8 mouse cellular contexts compared by ENCODE assay signal in the genomic region with DNA sequence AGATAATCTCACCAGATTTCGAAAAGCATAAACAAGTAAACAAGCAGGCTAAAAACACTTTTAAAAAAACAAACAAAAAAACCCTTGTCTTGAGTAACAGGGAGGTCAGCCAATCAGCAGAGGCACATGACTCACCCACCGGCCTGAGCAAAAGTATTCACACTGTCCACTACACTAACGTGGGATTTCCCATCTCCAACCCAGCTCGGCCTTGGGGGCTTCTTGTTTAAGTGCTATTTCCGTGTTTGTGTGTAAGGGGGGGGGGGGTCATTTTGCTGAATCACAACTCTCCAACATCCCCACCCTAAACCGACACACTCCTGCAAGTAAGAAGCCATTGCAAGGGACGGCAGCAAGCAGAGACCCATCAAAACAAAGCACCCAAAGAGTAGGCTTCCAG. TPM values are rescaled to one million over a fixed set of nuclear protein-coding genes. Genes with fewer than 3 reads are reported as not detected.
DNase-seq lines count a peak whose midpoint lies in the region; ATAC-seq and TF ChIP-seq lines count a peak whose summit lies in the region.

No protein-coding gene starts in this region.

- no peak for TF ChIP-seq POLR2A in MEL (IDR thresholded peaks at IDR 0.05; ENCODE audit: control insufficient read depth in 1 of 2, insufficient read depth in 1 of 2, low read depth in 1 of 2, low read length in 2 of 2, poor library complexity in 1 of 2)

- peak overlapping the region; percentile 67 to 69 for H3K4me3 ChIP-seq in MEL (ENCODE audit: control insufficient read depth in 1 of 2, insufficient read depth in 1 of 2, low read depth in 2 of 2, low read length in 2 of 2)
- peak overlapping the region; percentile 92 for H3K4me3 ChIP-seq in forebrain, embryonic 14.5 days (ENCODE audit: low read depth, low read length)
- H3K4me3 ChIP-seq in liver, embryonic 13.5 days (replicated peaks), result peak overlapping the region; percentile 99

- DNase-seq in MEL (ENCODE audit: low read depth, low spot score), result no peak
- DNase-seq in adrenal gland, postnatal 10 days, result peak; percentile 71
- peak; percentile 22 for DNase-seq in forebrain, embryonic 14.5 days (ENCODE audit: low spot score)
- DNase-seq in liver, embryonic 13.5 days, result no peak
- DNase-seq in natural killer cell, adult 2 months (ENCODE audit: low spot score in 2 of 2), result peak; percentile 59 to 72
- DNase-seq in right cerebral cortex, postnatal 10 days (ENCODE audit: low spot score in 2 of 2), result no peak
- no peak for DNase-seq in spleen, postnatal 10 days (ENCODE audit: low spot score in 2 of 2)

- H3K9ac ChIP-seq in MEL (ENCODE audit: control insufficient read depth, low read depth, low read length, poor library complexity, severe bottlenecking), result peak overlapping the region; percentile 89
- H3K9ac ChIP-seq in forebrain, embryonic 14.5 days (ENCODE audit: low read length), result peak overlapping the region; percentile 96
- H3K9ac ChIP-seq in liver, embryonic 13.5 days, result peak overlapping the region; percentile 98

- no peak; the same call in 1 of the 2 replicates for ATAC-seq in forebrain, embryonic 14.5 days
- peak; percentile 1 for ATAC-seq in inflammation-experienced regulatory T-cells, adult 6 months
- peak; percentile 20; the same call in 1 of the 2 replicates for ATAC-seq in liver, embryonic 13.5 days (ENCODE audit: low read depth)

- TF ChIP-seq EP300 in MEL (IDR thresholded peaks at IDR 0.05; ENCODE audit: low read depth in 1 of 2, low read length in 2 of 2), result no peak

- H3K4me1 ChIP-seq in MEL (ENCODE audit: control insufficient read depth in 1 of 2, insufficient read depth in 2 of 2, low read length in 2 of 2), result peaks cover 10 to 12% of the 10 kb centered on the region in 2 experiments
- peaks cover 10% of the 10 kb centered on the region; the same call in 1 of the 2 replicates for H3K4me1 ChIP-seq in forebrain, embryonic 14.5 days (ENCODE audit: control insufficient read depth, insufficient read depth, low read length)
- H3K4me1 ChIP-seq in liver, embryonic 13.5 days (replicated peaks), result peaks cover 59% of the 10 kb centered on the region

- TF ChIP-seq CTCF in MEL (IDR thresholded peaks at IDR 0.05 in 2 of 3, conservative IDR thresholded peaks at IDR 0.05 in 1 of 3; ENCODE audit: control insufficient read depth in 1 of 3, insufficient read depth in 1 of 3, low read depth in 2 of 3, low read length in 3 of 3, poor library complexity in 1 of 3, severe bottlenecking in 1 of 3), result no peak

- no peaks in the 10 kb centered on the region for H3K27me3 ChIP-seq in MEL (ENCODE audit: control insufficient read depth in 1 of 2, insufficient read depth in 2 of 2, low read length in 2 of 2)
- no peaks in the 10 kb centered on the region for H3K27me3 ChIP-seq in forebrain, embryonic 14.5 days (replicated peaks; ENCODE audit: control insufficient read depth, insufficient read depth, low read length)
- no peaks in the 10 kb centered on the region for H3K27me3 ChIP-seq in liver, embryonic 13.5 days

- H3K9me3 ChIP-seq in MEL (replicated peaks; ENCODE audit: insufficient read depth, low read length), result no peaks in the 10 kb centered on the region
- H3K9me3 ChIP-seq in forebrain, embryonic 14.5 days (replicated peaks; ENCODE audit: control insufficient read depth, low read length), result no peaks in the 10 kb centered on the region
- no peaks in the 10 kb centered on the region for H3K9me3 ChIP-seq in liver, embryonic 13.5 days (replicated peaks)

- no peak for TF ChIP-seq RAD21 in MEL (IDR thresholded peaks at IDR 0.05; ENCODE audit: low read depth, low read length)

- H3K36me3 ChIP-seq in MEL (ENCODE audit: control insufficient read depth in 1 of 2, insufficient read depth in 2 of 2, low read length in 2 of 2), result peaks cover 0 to 43% of the 10 kb centered on the region in 2 experiments; a peak in 2 of 4 replicates
- no peaks in the 10 kb centered on the region for H3K36me3 ChIP-seq in forebrain, embryonic 14.5 days (ENCODE audit: control insufficient read depth, insufficient read depth, low read length)
- H3K36me3 ChIP-seq in liver, embryonic 13.5 days, result 0 out of 2 replicates have a peak, but pooled peaks cover 5% of the 10 kb centered on the region

- 10% methylated on average over 7 of the region's 7 CpGs for WGBS in forebrain, embryonic 14.5 days
- WGBS in liver, embryonic 13.5 days (ENCODE audit: insufficient replicate concordance), result 6% methylated on average over 7 of the region's 7 CpGs

- peak overlapping the region; percentile 29 for H3K27ac ChIP-seq in MEL (ENCODE audit: control insufficient read depth, low read depth, low read length)
- peak overlapping the region; percentile 99 for H3K27ac ChIP-seq in forebrain, embryonic 14.5 days (ENCODE audit: low read depth, low read length)
- peak overlapping the region; percentile 99 for H3K27ac ChIP-seq in liver, embryonic 13.5 days

- H3K4me2 ChIP-seq in forebrain, embryonic 14.5 days (ENCODE audit: low read length), result peak overlapping the region; percentile 84
- peak overlapping the region; percentile 84 for H3K4me2 ChIP-seq in liver, embryonic 13.5 days

- peaks cover 62% of the 10 kb centered on the region for H3K79me2 ChIP-seq in MEL (ENCODE audit: control insufficient read depth, insufficient read depth, low read length, poor library complexity)

TF ChIP-seq in MEL, 35 proteins besides CTCF, POLR2A, EP300 and RAD21:
- no peak for TF ChIP-seq ZC3H11A (IDR thresholded peaks at IDR 0.05; ENCODE audit: low read depth, low read length)
- TF ChIP-seq USF2 (IDR thresholded peaks at IDR 0.05; ENCODE audit: borderline replicate concordance in 1 of 2, insufficient read depth in 1 of 2, low read depth in 1 of 2, low read length in 2 of 2), result no peak
- TF ChIP-seq TAL1 (IDR thresholded peaks at IDR 0.05; ENCODE audit: low read length), result no peak
- TF ChIP-seq MXI1 (IDR thresholded peaks at IDR 0.05; ENCODE audit: low read depth, low read length), result no peak
- TF ChIP-seq MYB (IDR thresholded peaks at IDR 0.05; ENCODE audit: low read depth, low read length), result no peak
- no peak for TF ChIP-seq NRF1 (IDR thresholded peaks at IDR 0.05; ENCODE audit: insufficient read depth, low read depth, low read length, poor library complexity, severe bottlenecking)
- TF ChIP-seq GATA1 (IDR thresholded peaks at IDR 0.05; ENCODE audit: low read depth, low read length), result no peak
- TF ChIP-seq POLR2AphosphoS5 (IDR thresholded peaks at IDR 0.05; ENCODE audit: borderline replicate concordance, low read depth, low read length), result no peak
- TF ChIP-seq BHLHE40 (IDR thresholded peaks at IDR 0.05; ENCODE audit: borderline replicate concordance, low read depth, low read length), result no peak
- TF ChIP-seq RCOR1 (IDR thresholded peaks at IDR 0.05; ENCODE audit: low read depth, low read length), result no peak
- TF ChIP-seq MAX (IDR thresholded peaks at IDR 0.05; ENCODE audit: low read length), result no peak
- TF ChIP-seq POLR2AphosphoS2 (IDR thresholded peaks at IDR 0.05; ENCODE audit: low read length), result no peak
- TF ChIP-seq UBTF (IDR thresholded peaks at IDR 0.05; ENCODE audit: borderline replicate concordance, insufficient read depth, low read depth, low read length), result no peak
- no peak for TF ChIP-seq MYC (IDR thresholded peaks at IDR 0.05; ENCODE audit: low read depth, low read length)
TF ChIP-seq in MEL: peak in this region for 0.

RNA-seq across cellular contexts. Expression of a gene that starts 1.2 kb away (rescaled TPM):
- total RNA-seq in MEL (2012; rRNA removed), result 12.3 and 18.3 TPM in 2 replicates
- polyA plus RNA-seq in MEL (2012; ENCODE audit: insufficient read depth in 1 of 2, insufficient read length in 2 of 2, low read depth in 1 of 2, low replicate concordance in 2 of 2, missing spikeins in 1 of 2), result 10 to 100 TPM in 1 of 2 experiments, not detected in 1; 91.4 TPM
- 10 to 100 TPM; 80.6 to 98.0 TPM for total RNA-seq in adrenal gland, postnatal 10 days (2021)
- 51.0 and 66.1 TPM in 2 replicates for polyA plus RNA-seq in forebrain, embryonic 14.5 days (2014; fragmentation: Nextera tagmentation; extraction: Ambion mirVana)
- 10 to 100 TPM; 58.7 to 77.4 (median 72.6) TPM for polyA plus RNA-seq in inflammation-experienced regulatory T-cells, adult 6 months (2017; shearing (Covaris generic))
- 28.3 and 37.2 TPM in 2 replicates for polyA plus RNA-seq in liver, embryonic 13.5 days (2015; fragmentation: Nextera tagmentation; extraction: Ambion mirVana)

RNA-seq across cellular contexts. Expression of a gene that starts 37.7 kb away (rescaled TPM):
- 80.3 and 101 TPM in 2 replicates for total RNA-seq in MEL (2012; rRNA removed)
- 100 to 1,000 TPM in 1 of 2 experiments, 10 to 100 TPM in 1; 77.9 to 127 TPM for polyA plus RNA-seq in MEL (2012; ENCODE audit: insufficient read depth in 1 of 2, insufficient read length in 2 of 2, low read depth in 1 of 2, low replicate concordance in 2 of 2, missing spikeins in 1 of 2)
- 10 to 100 TPM; 70.8 to 94.5 TPM for total RNA-seq in adrenal gland, postnatal 10 days (2021)
- 33.9 and 40.1 TPM in 2 replicates for polyA plus RNA-seq in forebrain, embryonic 14.5 days (2014; fragmentation: Nextera tagmentation; extraction: Ambion mirVana)
- 100 to 1,000 TPM; 122 to 190 (median 146) TPM for polyA plus RNA-seq in inflammation-experienced regulatory T-cells, adult 6 months (2017; shearing (Covaris generic))
- polyA plus RNA-seq in liver, embryonic 13.5 days (2015; fragmentation: Nextera tagmentation; extraction: Ambion mirVana), result 40.5 and 47.9 TPM in 2 replicates

Comparison
In these comparisons a context has a peak if more than half of its experiments do, and no peak if none do; other contexts are left out.
1. DNase-seq: peak in adrenal gland, postnatal 10 days (single experiment), forebrain, embryonic 14.5 days (single experiment) and natural killer cell, adult 2 months (2 of 2); none in MEL (single experiment), liver, embryonic 13.5 days (single experiment), right cerebral cortex, postnatal 10 days (0 of 2) and spleen, postnatal 10 days (0 of 2).
2. H3K27ac ChIP-seq: peak in every context shown above with its lines; median percentile 99 in forebrain, embryonic 14.5 days; 99 in liver, embryonic 13.5 days; 29 in MEL.
3. Peak in every context shown above with its lines, with median percentiles within 50 percentile points of each other: H3K4me3 ChIP-seq and H3K9ac ChIP-seq.